Comparison of ENCODE assay signal across 9 mouse cellular contexts in genomic region chr11:119268557-119269195, GRCm38 (mm10). TPM values are rescaled to one million over a fixed set of nuclear protein-coding genes. Genes with fewer than 3 reads are reported as not detected.
DNase-seq lines count a peak whose midpoint lies in the region; ATAC-seq and TF ChIP-seq lines count a peak whose summit lies in the region.
"Had no signal": no experiment of that assay in that cellular context is flagged by ENCODE, and none has a peak within 500 bp of the region (broad histone marks: within the 10 kb centered on the region; RNA-seq: fewer than 3 reads in every experiment).

No protein-coding gene starts in this region.

- no peak for TF ChIP-seq EP300 in liver, embryonic 14.5 days (IDR thresholded peaks at IDR 0.05; ENCODE audit: low read depth)

- DNase-seq in kidney, postnatal 25 days: no peak
- DNase-seq in embryonic facial prominence, embryonic 14.5 days (ENCODE audit: low spot score): no peak
- DNase-seq in intestine, embryonic 14.5 days (ENCODE audit: low spot score): no peak
- DNase-seq in liver, embryonic 14.5 days (ENCODE audit: low read depth in 3 of 3, low spot score in 3 of 3): no peak
- DNase-seq in right cerebral cortex, postnatal 36 days (ENCODE audit: low spot score in 2 of 2): peak; percentile 65 to 68
- no peak for DNase-seq in gastrocnemius, postnatal 10 days
- no peak for DNase-seq in spleen, postnatal 14 days (ENCODE audit: low spot score in 2 of 2)

- 82% methylated on average over 16 of the region's 16 CpGs for WGBS in kidney, embryonic 14.5 days
- WGBS in embryonic facial prominence, embryonic 14.5 days: 78% methylated on average over 16 of the region's 16 CpGs
- WGBS in intestine, embryonic 14.5 days: 75% methylated on average over 16 of the region's 16 CpGs
- 68% methylated on average over 16 of the region's 16 CpGs for WGBS in liver, embryonic 14.5 days (ENCODE audit: insufficient replicate concordance)

- ATAC-seq in kidney, embryonic 14.5 days (ENCODE audit: low FRiP score, low TSS enrichment): no peak
- no peak for ATAC-seq in embryonic facial prominence, embryonic 14.5 days (ENCODE audit: low read depth)
- ATAC-seq in intestine, embryonic 14.5 days (replicated peaks; ENCODE audit: low FRiP score, low TSS enrichment, low read depth): peak; percentile 7; the same call in 1 of the 2 replicates
- ATAC-seq in liver, embryonic 14.5 days (ENCODE audit: insufficient read depth): no peak

- peak overlapping the region; percentile 68 for H3K4me3 ChIP-seq in kidney, embryonic 14.5 days (ENCODE audit: low read length)
- H3K4me3 ChIP-seq in embryonic facial prominence, embryonic 14.5 days (ENCODE audit: low read depth, low read length): peak overlapping the region; percentile 62
- H3K4me3 ChIP-seq in intestine, embryonic 14.5 days (ENCODE audit: low read depth, low read length): peak overlapping the region; percentile 83
- H3K4me3 ChIP-seq in liver, embryonic 14.5 days (ENCODE audit: insufficient read depth in 1 of 2, low read depth in 2 of 2, low read length in 2 of 2): peak overlapping the region; percentile 58 to 64

- H3K4me2 ChIP-seq in kidney, embryonic 14.5 days (replicated peaks; ENCODE audit: low read depth, low read length): peak overlapping the region; percentile 96
- H3K4me2 ChIP-seq in embryonic facial prominence, embryonic 14.5 days (ENCODE audit: low read depth, low read length): peak overlapping the region; percentile 96
- peak overlapping the region; percentile 65 for H3K4me2 ChIP-seq in intestine, embryonic 14.5 days (ENCODE audit: low read length)
- H3K4me2 ChIP-seq in liver, embryonic 14.5 days (ENCODE audit: low read depth): peak overlapping the region; percentile 65

- no peaks in the 10 kb centered on the region for H3K27me3 ChIP-seq in kidney, embryonic 14.5 days (ENCODE audit: control insufficient read depth, insufficient read depth, low read length)
- H3K27me3 ChIP-seq in embryonic facial prominence, embryonic 14.5 days (replicated peaks; ENCODE audit: control insufficient read depth, insufficient read depth, low read length): no peaks in the 10 kb centered on the region
- no peaks in the 10 kb centered on the region for H3K27me3 ChIP-seq in intestine, embryonic 14.5 days (replicated peaks; ENCODE audit: control insufficient read depth, insufficient read depth, low read length)
- no peaks in the 10 kb centered on the region for H3K27me3 ChIP-seq in liver, embryonic 14.5 days (ENCODE audit: control insufficient read depth, insufficient read depth, low read length)

- H3K9me3 ChIP-seq in kidney, embryonic 14.5 days (ENCODE audit: control insufficient read depth, low read length): no peaks in the 10 kb centered on the region
- no peaks in the 10 kb centered on the region for H3K9me3 ChIP-seq in embryonic facial prominence, embryonic 14.5 days (ENCODE audit: control insufficient read depth, low read length)
- no peaks in the 10 kb centered on the region for H3K9me3 ChIP-seq in intestine, embryonic 14.5 days (ENCODE audit: control insufficient read depth, low read length)
- H3K9me3 ChIP-seq in liver, embryonic 14.5 days (ENCODE audit: control insufficient read depth, low read length): no peaks in the 10 kb centered on the region

- no peak for TF ChIP-seq CTCF in liver, embryonic 14.5 days (IDR thresholded peaks at IDR 0.05; ENCODE audit: low read depth)

- peak overlapping the region; percentile 72; the same call in 1 of the 2 replicates for H3K9ac ChIP-seq in kidney, embryonic 14.5 days (ENCODE audit: low read depth, low read length)
- peak overlapping the region; percentile 71 for H3K9ac ChIP-seq in embryonic facial prominence, embryonic 14.5 days (ENCODE audit: low read depth, low read length)
- H3K9ac ChIP-seq in intestine, embryonic 14.5 days (ENCODE audit: low read length): peak overlapping the region; percentile 64
- H3K9ac ChIP-seq in liver, embryonic 14.5 days (replicated peaks): no peak overlapping the region; the same call in 1 of the 2 replicates

- no peak overlapping the region for H3K27ac ChIP-seq in kidney, embryonic 14.5 days (ENCODE audit: low read depth, low read length)
- no peak overlapping the region for H3K27ac ChIP-seq in embryonic facial prominence, embryonic 14.5 days (replicated peaks; ENCODE audit: low read depth, low read length)
- H3K27ac ChIP-seq in intestine, embryonic 14.5 days (ENCODE audit: low read depth): no peak overlapping the region
- H3K27ac ChIP-seq in liver, embryonic 14.5 days: no peak overlapping the region

- H3K36me3 ChIP-seq in kidney, embryonic 14.5 days (ENCODE audit: control insufficient read depth, insufficient read depth, low read length): no peaks in the 10 kb centered on the region; the same call in 1 of the 2 replicates
- H3K36me3 ChIP-seq in embryonic facial prominence, embryonic 14.5 days (ENCODE audit: control insufficient read depth, insufficient read depth, low read length): peaks cover 27% of the 10 kb centered on the region
- H3K36me3 ChIP-seq in intestine, embryonic 14.5 days (ENCODE audit: control insufficient read depth, insufficient read depth, low read length): peaks cover 4% of the 10 kb centered on the region; the same call in 1 of the 2 replicates
- H3K36me3 ChIP-seq in liver, embryonic 14.5 days (replicated peaks; ENCODE audit: control insufficient read depth, insufficient read depth, low read depth): no peaks in the 10 kb centered on the region

- peaks cover 6% of the 10 kb centered on the region; the same call in 1 of the 2 replicates for H3K4me1 ChIP-seq in kidney, embryonic 14.5 days (ENCODE audit: control insufficient read depth, insufficient read depth, low read length)
- peaks cover 7% of the 10 kb centered on the region for H3K4me1 ChIP-seq in embryonic facial prominence, embryonic 14.5 days (ENCODE audit: control insufficient read depth, insufficient read depth, low read length)
- peaks cover 6% of the 10 kb centered on the region; the same call in 1 of the 2 replicates for H3K4me1 ChIP-seq in intestine, embryonic 14.5 days (replicated peaks; ENCODE audit: control insufficient read depth, insufficient read depth, low read length)
- H3K4me1 ChIP-seq in liver, embryonic 14.5 days (replicated peaks; ENCODE audit: control insufficient read depth in 2 of 2, insufficient read depth in 2 of 2, low read length in 1 of 2): peaks cover 0 to 11% of the 10 kb centered on the region in 2 experiments; a peak in 2 of 4 replicates

RNA-seq across cellular contexts. Expression of gene Gaa, which starts 1.0 kb away (rescaled TPM):
- polyA plus RNA-seq in kidney, embryonic 14.5 days (2014; fragmentation: Nextera tagmentation; extraction: Ambion mirVana): 21.4 and 37.2 TPM in 2 replicates
- 82.0 and 89.4 TPM in 2 replicates for polyA plus RNA-seq in embryonic facial prominence, embryonic 14.5 days (2014; fragmentation: Nextera tagmentation; extraction: Ambion mirVana)
- polyA plus RNA-seq in intestine, embryonic 14.5 days (2014; fragmentation: Nextera tagmentation; extraction: Ambion mirVana): 57.3 and 62.3 TPM in 2 replicates
- 14.7 and 18.8 TPM in 2 replicates for polyA plus RNA-seq in liver, embryonic 14.5 days (2012; rRNA removed)
- polyA plus RNA-seq in liver, embryonic 14.5 days (2014; fragmentation: Nextera tagmentation; extraction: Ambion mirVana): 11.8 and 14.7 TPM in 2 replicates
- total RNA-seq in gastrocnemius, postnatal 10 days (2021): 10 to 100 TPM; 67.7 to 78.6 TPM

RNA-seq across cellular contexts. Expression of gene Eif4a3, which starts 31.2 kb away (rescaled TPM):
- 362 and 419 TPM in 2 replicates for polyA plus RNA-seq in kidney, embryonic 14.5 days (2014; fragmentation: Nextera tagmentation; extraction: Ambion mirVana)
- polyA plus RNA-seq in embryonic facial prominence, embryonic 14.5 days (2014; fragmentation: Nextera tagmentation; extraction: Ambion mirVana): 298 and 322 TPM in 2 replicates
- 376 and 385 TPM in 2 replicates for polyA plus RNA-seq in intestine, embryonic 14.5 days (2014; fragmentation: Nextera tagmentation; extraction: Ambion mirVana)
- polyA plus RNA-seq in liver, embryonic 14.5 days (2012; rRNA removed): 67.7 and 95.8 TPM in 2 replicates
- polyA plus RNA-seq in liver, embryonic 14.5 days (2014; fragmentation: Nextera tagmentation; extraction: Ambion mirVana): 160 and 170 TPM in 2 replicates
- total RNA-seq in gastrocnemius, postnatal 10 days (2021): 10 to 100 TPM; 74.3 to 75.4 TPM

RNA-seq across cellular contexts. Expression of gene Card14, which starts 38.9 kb away (rescaled TPM):
- polyA plus RNA-seq in kidney, embryonic 14.5 days (2014; fragmentation: Nextera tagmentation; extraction: Ambion mirVana): 0.16 and 0.17 TPM in 2 replicates
- polyA plus RNA-seq in embryonic facial prominence, embryonic 14.5 days (2014; fragmentation: Nextera tagmentation; extraction: Ambion mirVana): 0.93 and 1.4 TPM in 2 replicates
- polyA plus RNA-seq in intestine, embryonic 14.5 days (2014; fragmentation: Nextera tagmentation; extraction: Ambion mirVana): 2.8 and 3.2 TPM in 2 replicates
- 0.17 and 0.21 TPM in 2 replicates for polyA plus RNA-seq in liver, embryonic 14.5 days (2012; rRNA removed)
- polyA plus RNA-seq in liver, embryonic 14.5 days (2014; fragmentation: Nextera tagmentation; extraction: Ambion mirVana): 0.18 and 0.23 TPM in 2 replicates
- total RNA-seq in gastrocnemius, postnatal 10 days (2021): 1 to 10 TPM in 1 of 2 experiments, under 1 TPM in 1; 0.77 to 1.3 TPM

RNA-seq across cellular contexts. Expression of gene Ccdc40, which starts 40.3 kb away (rescaled TPM):
- 5.6 and 6.4 TPM in 2 replicates for polyA plus RNA-seq in kidney, embryonic 14.5 days (2014; fragmentation: Nextera tagmentation; extraction: Ambion mirVana)
- polyA plus RNA-seq in embryonic facial prominence, embryonic 14.5 days (2014; fragmentation: Nextera tagmentation; extraction: Ambion mirVana): 3.2 and 7.6 TPM in 2 replicates
- polyA plus RNA-seq in intestine, embryonic 14.5 days (2014; fragmentation: Nextera tagmentation; extraction: Ambion mirVana): 4.0 and 5.1 TPM in 2 replicates
- 0.42 and 0.59 TPM in 2 replicates for polyA plus RNA-seq in liver, embryonic 14.5 days (2012; rRNA removed)
- 0.29 and 0.42 TPM in 2 replicates for polyA plus RNA-seq in liver, embryonic 14.5 days (2014; fragmentation: Nextera tagmentation; extraction: Ambion mirVana)
- under 1 TPM in 1 of 2 experiments, not detected in 1; 0.31 TPM for total RNA-seq in gastrocnemius, postnatal 10 days (2021)
- total RNA-seq: neutrophil, adult 5-6 weeks had no signal

RNA-seq across cellular contexts. Expression of gene Tbc1d16, which starts 40.4 kb away (rescaled TPM):
- 7.3 and 13.0 TPM in 2 replicates for polyA plus RNA-seq in kidney, embryonic 14.5 days (2014; fragmentation: Nextera tagmentation; extraction: Ambion mirVana)
- polyA plus RNA-seq in embryonic facial prominence, embryonic 14.5 days (2014; fragmentation: Nextera tagmentation; extraction: Ambion mirVana): 11.7 and 13.2 TPM in 2 replicates
- polyA plus RNA-seq in intestine, embryonic 14.5 days (2014; fragmentation: Nextera tagmentation; extraction: Ambion mirVana): 12.2 and 13.0 TPM in 2 replicates
- 0.92 and 1.0 TPM in 2 replicates for polyA plus RNA-seq in liver, embryonic 14.5 days (2012; rRNA removed)
- polyA plus RNA-seq in liver, embryonic 14.5 days (2014; fragmentation: Nextera tagmentation; extraction: Ambion mirVana): 0.58 and 0.76 TPM in 2 replicates
- total RNA-seq in gastrocnemius, postnatal 10 days (2021): 10 to 100 TPM; 17.0 to 17.8 TPM

Comparison
In these comparisons a context has a peak if more than half of its experiments do, and no peak if none do; other contexts are left out.
1. DNase-seq: peak in right cerebral cortex, postnatal 36 days (2 of 2); none in kidney, postnatal 25 days (0 of 2), embryonic facial prominence, embryonic 14.5 days (single experiment), intestine, embryonic 14.5 days (single experiment), liver, embryonic 14.5 days (0 of 3), gastrocnemius, postnatal 10 days (single experiment) and spleen, postnatal 14 days (0 of 2).
2. Peak in every context shown above with its lines, with median percentiles within 50 percentile points of each other: H3K4me2 ChIP-seq and H3K4me3 ChIP-seq.